Mouse (Mus musculus) thymus, adult 2 months (tissue): ENCODE results near the gene Ptn. TPM values are rescaled to one million over a fixed set of nuclear protein-coding genes. Genes with fewer than 3 reads are reported as not detected.

ENCODE experiments used
- DNase-seq: peaks from one replicate; pipeline ENCODE4 v3.0.0; 2021
- H3K27ac ChIP-seq: fragments of 200-500 bp; 2 replicates; pipeline ENCODE4 v1.5.1; 2012; ENCODE audit warnings: low read length, control low read depth; ENCODE audit not compliant: control insufficient read depth, insufficient read depth
- H3K27me3 ChIP-seq: fragments of 200-500 bp; 2 replicates; pipeline ENCODE4 v1.6.1; 2012; ENCODE audit warnings: mild to moderate bottlenecking, low read length, moderate library complexity, mixed read lengths; ENCODE audit not compliant: control insufficient read depth, insufficient read depth
- H3K36me3 ChIP-seq: fragments of 200-500 bp; 2 replicates; pipeline ENCODE4 v1.6.1; 2012; ENCODE audit warnings: mild to moderate bottlenecking, low read length, moderate library complexity; ENCODE audit not compliant: control insufficient read depth, insufficient read depth
- H3K4me1 ChIP-seq: fragments of 200-500 bp; replicated peaks from 2 replicates; pipeline ENCODE4 v1.6.1; 2012; ENCODE audit warnings: low read length; ENCODE audit not compliant: control insufficient read depth, insufficient read depth
- H3K4me3 ChIP-seq: fragments of 200-500 bp; 2 replicates; pipeline ENCODE4 v1.5.1; 2012; ENCODE audit warnings: mild to moderate bottlenecking, low read length, control low read depth, moderate library complexity; ENCODE audit not compliant: control insufficient read depth, insufficient read depth
- CTCF ChIP-seq: fragments of 200-500 bp; IDR thresholded peaks from 2 replicates; pipeline ENCODE4 v1.5.1; 2012; ENCODE audit warnings: mild to moderate bottlenecking, control low read depth, low read length, moderate library complexity, borderline replicate concordance; ENCODE audit not compliant: control insufficient read depth, poor library complexity, insufficient read depth; ENCODE audit errors: extremely low read depth
- POLR2A ChIP-seq: fragments of 200-500 bp; IDR thresholded peaks from 2 replicates; pipeline ENCODE4 v1.6.1; 2012; ENCODE audit warnings: mild to moderate bottlenecking, low read length, control low read depth, moderate library complexity; ENCODE audit not compliant: control insufficient read depth, poor library complexity, insufficient read depth; ENCODE audit errors: extremely low read depth
- WGBS: fragments of 180-500 bp; shearing (Covaris S2); methylation state at CpG from one replicate; pipeline ENCODE4 v1.1.7; 2018; 5-methylcytosine and 5-hydroxymethylcytosine counted together
- polyA plus RNA-seq: library from polyadenylated mRNA; depleted of rRNA; stranded (reverse); fragments of >200 nt; gene quantifications from 2 replicates; pipeline ENCODE4 v1.2.3, GENCODE M21; 2012; rRNA removed

Gene Ptn
- polyA plus RNA-seq = 2.6 and 2.9 TPM in 2 replicates

GRCm38 (mm10) chr6:36809747-36810285 is at the start of gene Ptn:
Gene Ptn (minus strand): TSS chr6:36810220.
- H3K4me1 ChIP-seq = no peaks in the 10 kb centered on the region
- no peak within 1 kb of the TSS for H3K27ac ChIP-seq
- DNase-seq = no peak
- H3K27me3 ChIP-seq = no peaks in the 10 kb centered on the region
- H3K4me3 ChIP-seq = no peak within 1 kb of the TSS
- TF ChIP-seq POLR2A (no peak), CTCF (no peak)
- 8% methylated on average over 15 of the region's 15 CpGs for WGBS
- no peaks in the 10 kb centered on the region for H3K36me3 ChIP-seq

GRCm38 (mm10) chr6:36858258-36859041 is 48.4 kb upstream of the Ptn start:
- WGBS = 89% methylated on average over 3 of the region's 3 CpGs
- TF ChIP-seq POLR2A (no peak), CTCF (no peak)
- DNase-seq = no peak
- Histone ChIP-seq H3K4me3 (no peak overlapping the region), H3K27me3 (no peaks in the 10 kb centered on the region), H3K4me1 (no peaks in the 10 kb centered on the region), H3K27ac (no peak overlapping the region), H3K36me3 (no peaks in the 10 kb centered on the region)

DNA sequence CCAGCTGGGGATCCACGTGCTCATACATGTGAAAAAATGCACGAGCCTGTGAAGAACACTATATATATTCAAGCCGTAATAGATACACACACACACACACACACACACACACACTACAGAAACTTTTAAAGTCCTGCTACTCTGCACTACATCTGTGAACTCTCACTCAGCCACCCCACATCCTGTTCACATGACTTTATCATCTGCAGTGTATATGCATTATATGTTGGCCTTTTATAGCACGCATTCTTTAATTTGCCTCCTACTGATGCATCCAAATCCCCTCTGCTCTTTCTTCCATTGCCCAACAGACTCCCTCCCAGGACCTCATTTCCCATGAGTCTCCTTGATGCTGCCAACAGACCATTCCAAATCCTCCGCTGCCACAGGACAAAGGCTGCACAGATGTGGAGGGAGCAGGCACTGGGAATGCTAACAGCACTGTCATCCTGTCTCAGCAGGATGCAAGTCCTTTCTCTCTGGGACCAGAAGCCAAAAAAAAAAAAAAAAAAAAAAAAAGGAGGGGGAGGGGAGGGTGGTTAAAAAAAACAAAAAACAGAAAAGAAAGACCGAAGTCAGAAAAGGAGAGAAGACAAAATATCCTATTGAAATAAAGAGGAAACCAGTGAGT is 47.7 kb upstream of the Ptn start:
- H3K4me3 ChIP-seq = no peak overlapping the region
- H3K4me1 ChIP-seq = no peaks in the 10 kb centered on the region
- no peak overlapping the region for H3K27ac ChIP-seq
- WGBS = 79% methylated on average over 6 of the region's 6 CpGs
- H3K27me3 ChIP-seq = no peaks in the 10 kb centered on the region
- no peak for TF ChIP-seq POLR2A
- TF ChIP-seq CTCF = no peak
- H3K36me3 ChIP-seq = no peaks in the 10 kb centered on the region
- DNase-seq = no peak

DNA sequence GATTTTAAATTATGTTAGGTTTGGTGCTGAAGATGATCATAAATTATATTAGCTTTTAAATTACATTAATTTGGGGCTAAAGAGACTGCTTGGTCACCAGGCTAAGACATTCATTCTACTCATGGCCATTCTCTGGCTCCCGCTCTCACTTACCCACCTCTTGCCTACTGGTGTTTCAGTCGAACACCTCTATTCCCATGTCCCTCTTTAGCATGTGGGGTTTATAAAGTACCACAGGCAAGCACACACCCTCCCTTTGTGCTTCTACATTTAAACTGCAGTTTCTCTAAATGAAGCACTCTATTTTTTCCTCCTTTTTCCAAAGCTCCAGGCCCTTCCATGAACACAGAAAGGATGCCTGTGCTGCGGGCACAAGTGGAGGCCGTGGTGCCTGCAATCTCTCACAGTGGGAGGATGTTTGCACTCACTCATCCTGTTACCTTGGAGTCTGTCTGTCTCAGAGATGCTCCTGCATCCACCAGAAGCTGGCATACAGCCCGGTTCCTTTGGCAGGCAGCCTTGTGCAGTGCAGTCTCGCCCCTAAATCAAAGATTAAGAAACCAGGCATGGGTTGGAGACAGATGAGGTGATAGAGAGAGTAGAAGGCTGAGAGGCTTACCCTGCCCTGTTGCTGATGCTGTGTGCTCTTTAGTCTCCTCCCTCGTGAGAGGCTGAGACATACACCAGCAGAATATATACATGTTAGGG is 40.6 kb upstream of the Ptn start:
- no peak overlapping the region for H3K27ac ChIP-seq
- H3K27me3 ChIP-seq = no peaks in the 10 kb centered on the region
- H3K4me1 ChIP-seq = no peaks in the 10 kb centered on the region
- WGBS = 86% methylated on average over 7 of the region's 7 CpGs
- H3K36me3 ChIP-seq = no peaks in the 10 kb centered on the region
- no peak for TF ChIP-seq POLR2A
- TF ChIP-seq CTCF = no peak
- no peak overlapping the region for H3K4me3 ChIP-seq
- no peak for DNase-seq

DNA sequence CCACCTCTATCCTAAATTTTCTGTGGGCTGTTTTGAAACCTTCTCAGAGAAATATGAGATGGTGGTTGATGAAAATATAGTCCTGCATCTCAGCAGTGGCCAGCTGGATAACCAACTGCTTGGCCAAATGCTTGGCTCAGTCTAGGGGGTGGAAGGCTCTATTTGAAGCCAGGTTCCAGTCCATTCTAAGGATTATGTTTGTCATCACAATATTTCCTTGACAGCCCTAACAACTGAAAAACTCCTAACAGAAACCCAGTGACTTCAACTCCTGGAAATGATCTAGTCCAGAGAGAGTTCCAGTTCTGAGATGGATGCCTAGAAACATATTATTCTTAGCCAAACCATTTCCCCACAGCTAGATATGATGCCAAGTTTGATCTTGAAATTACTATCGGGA is 35.3 kb upstream of the Ptn start:
- no peak for DNase-seq
- no peak overlapping the region for H3K4me3 ChIP-seq
- 98% methylated on average over 1 of the region's 1 CpGs for WGBS
- no peaks in the 10 kb centered on the region for H3K27me3 ChIP-seq
- TF ChIP-seq CTCF (no peak), POLR2A (no peak)
- no peaks in the 10 kb centered on the region for H3K36me3 ChIP-seq
- no peak overlapping the region for H3K27ac ChIP-seq
- no peaks in the 10 kb centered on the region for H3K4me1 ChIP-seq

- TF ChIP-seq POLR2A (no peak), CTCF (no peak)
- Histone ChIP-seq H3K36me3 (no peaks in the 10 kb centered on the region), H3K27me3 (no peaks in the 10 kb centered on the region), H3K4me3 (no peak overlapping the region), H3K4me1 (no peaks in the 10 kb centered on the region), H3K27ac (no peak overlapping the region)
- 91% methylated on average over 6 of the region's 6 CpGs for WGBS
- DNase-seq = no peak
Measured at GRCm38 (mm10) chr6:36844258-36844657, 34.2 kb upstream of the Ptn start.
